Mouse (Mus musculus): ENCODE measurements around the gene Lrrc27.
A peak's percentile ranks its signal among the peaks of the same experiment; 100 is the strongest.

- TF ChIP-seq CTCF (conservative IDR thresholded peaks at IDR 0.05 in 1 of 2, IDR thresholded peaks at IDR 0.05 in 1 of 2; ENCODE audit: low read depth in 2 of 2, low read length in 2 of 2), result no peak
- no peak for TF ChIP-seq ELF1 (IDR thresholded peaks at IDR 0.05; ENCODE audit: low read depth, low read length)
- TF ChIP-seq SMC3 (IDR thresholded peaks at IDR 0.05; ENCODE audit: low read depth, low read length), result no peak
- TF ChIP-seq ZMIZ1 (IDR thresholded peaks at IDR 0.05; ENCODE audit: low read depth, low read length), result no peak
- TF ChIP-seq RCOR1 (conservative IDR thresholded peaks at IDR 0.05; ENCODE audit: low read depth, low read length), result no peak
- no peak for TF ChIP-seq EP300 (IDR thresholded peaks at IDR 0.05; ENCODE audit: low read length)
- 0 out of 2 replicates have a peak, but pooled peaks have one; percentile 26 for TF ChIP-seq MAX (IDR thresholded peaks at IDR 0.05; ENCODE audit: low read length)
- no peak for TF ChIP-seq TBP (conservative IDR thresholded peaks at IDR 0.05; ENCODE audit: low read depth, low read length)
Measured at GRCm38 (mm10) chr7:139234426-139235188, 21.8 kb downstream of the Lrrc27 start.

Data from CH12.LX (cell line).